Mouse (Mus musculus) bone marrow, adult 2 months (tissue): Measurements from ENCODE around the gene Tmem200a. TPM values are rescaled to one million over a fixed set of nuclear protein-coding genes. Genes with fewer than 3 reads are reported as not detected.

Source experiments
- H3K27ac ChIP-seq: fragments of 200-500 bp; 2 replicates; pipeline ENCODE4 v1.5.1; 2012; ENCODE audit warnings: low read depth, mild to moderate bottlenecking, control low read depth, inconsistent platforms, low read length; ENCODE audit not compliant: control insufficient read depth, poor library complexity, insufficient read depth
- H3K4me1 ChIP-seq: fragments of 200-500 bp; 2 replicates; pipeline ENCODE4 v1.6.1; 2011; ENCODE audit warnings: low read length; ENCODE audit not compliant: control insufficient read depth, insufficient read depth
- H3K4me3 ChIP-seq: fragments of 200-500 bp; replicated peaks from 2 replicates; pipeline ENCODE3; 2011; ENCODE audit warnings: mild to moderate bottlenecking, low read depth, low read length, control low read depth; ENCODE audit not compliant: control insufficient read depth
- CTCF ChIP-seq: fragments of 200-500 bp; IDR thresholded peaks from 2 replicates; pipeline ENCODE4 v1.5.1; 2011; ENCODE audit warnings: low read length, control low read depth; ENCODE audit not compliant: control insufficient read depth, insufficient read depth
- POLR2A ChIP-seq: fragments of 200-500 bp; IDR thresholded peaks from 2 replicates; pipeline ENCODE4 v1.6.1; 2011; ENCODE audit warnings: low read depth, mild to moderate bottlenecking, control low read depth, low read length, borderline replicate concordance; ENCODE audit not compliant: control insufficient read depth
- WGBS: fragments of 180-500 bp; shearing (Covaris S2); methylation state at CpG from one replicate; pipeline ENCODE4 v1.1.7; 2018; 5-methylcytosine and 5-hydroxymethylcytosine counted together
- polyA plus RNA-seq: library from polyadenylated mRNA; stranded (reverse); fragments of >200 nt; gene quantifications from 2 replicates; pipeline ENCODE4 v1.2.4, GENCODE M21; 2011; ENCODE audit warnings: low replicate concordance; ENCODE audit not compliant: missing spikeins, insufficient read depth, insufficient read length

Gene Tmem200a
- polyA plus RNA-seq, 1 experiment: not detected

DNA sequence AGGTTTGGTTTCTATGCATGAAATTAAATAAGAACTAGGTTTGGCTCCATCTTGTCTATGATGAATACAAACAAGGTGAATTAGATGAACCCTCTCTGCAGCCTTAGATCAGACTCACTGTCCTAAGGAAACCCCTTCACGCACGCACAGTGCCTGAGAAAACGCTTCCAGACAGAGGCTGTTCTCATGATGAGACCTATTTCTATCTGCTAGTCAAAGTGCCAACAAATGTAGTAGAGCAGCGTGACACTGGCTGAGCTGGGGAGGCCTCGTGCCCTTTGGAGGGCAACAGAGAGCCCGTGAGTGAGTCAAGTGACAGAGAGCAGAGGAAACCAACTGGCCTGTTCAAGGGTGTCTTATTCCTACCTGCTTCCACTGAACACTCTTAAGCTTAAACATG lies 73.4 kb downstream of the Tmem200a start:
- no peaks in the 10 kb centered on the region for H3K4me1 ChIP-seq
- no peak overlapping the region for H3K27ac ChIP-seq
- 87% methylated on average over 6 of the region's 6 CpGs for WGBS
- TF ChIP-seq CTCF: no peak
- no peak for TF ChIP-seq POLR2A
- no peak overlapping the region for H3K4me3 ChIP-seq

DNA sequence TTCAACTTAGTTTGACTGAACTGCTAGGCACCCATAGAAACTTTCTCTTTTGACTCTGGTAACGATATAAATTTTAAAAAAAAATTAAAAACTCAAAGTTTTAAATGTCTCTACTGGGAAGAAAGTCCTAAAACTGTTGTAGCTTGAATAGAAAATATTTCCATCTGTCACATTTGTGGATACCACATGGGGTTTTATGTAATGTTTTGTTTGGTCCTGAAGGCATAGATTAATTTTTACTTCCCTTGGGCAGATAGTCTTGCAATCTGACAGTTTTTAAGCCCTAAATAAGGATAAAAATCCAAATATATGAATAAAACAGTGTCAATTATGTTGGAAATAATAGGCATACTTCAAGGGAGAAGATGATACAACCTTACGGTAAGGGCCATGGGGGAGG lies 78.0 kb downstream of the Tmem200a start:
- Histone ChIP-seq H3K4me1 (no peaks in the 10 kb centered on the region), H3K27ac (no peak overlapping the region), H3K4me3 (no peak overlapping the region)
- WGBS: 80% methylated on average over 2 of the region's 2 CpGs
- TF ChIP-seq CTCF (no peak), POLR2A (no peak)

- no peak for TF ChIP-seq CTCF
- no peak for TF ChIP-seq POLR2A
- Histone ChIP-seq H3K27ac (no peak overlapping the region), H3K4me1 (no peaks in the 10 kb centered on the region), H3K4me3 (no peak overlapping the region)
- 74% methylated on average over 5 of the region's 5 CpGs for WGBS
These were observed 79.4 kb downstream of the Tmem200a start for GRCm38 (mm10) chr10:25999291-25999930.

- 63% methylated on average over 2 of the region's 2 CpGs for WGBS
- TF ChIP-seq CTCF: no peak
- no peak for TF ChIP-seq POLR2A
These were observed 94.8 kb downstream of the Tmem200a start for GRCm38 (mm10) chr10:25984056-25984455.

GRCm38 (mm10) chr10:25982617-25983016 lies 96.2 kb downstream of the Tmem200a start:
- WGBS: 73% methylated on average over 1 of the region's 1 CpGs
- H3K4me1 ChIP-seq: no peaks in the 10 kb centered on the region
- no peak overlapping the region for H3K27ac ChIP-seq
- no peak for TF ChIP-seq POLR2A
- TF ChIP-seq CTCF: no peak
- no peak overlapping the region for H3K4me3 ChIP-seq

More at GRCm38 (mm10) chr10:25984056-25984455, 94.8 kb downstream of the Tmem200a start:
- Histone ChIP-seq H3K4me3 (no peak overlapping the region), H3K27ac (no peak overlapping the region), H3K4me1 (no peaks in the 10 kb centered on the region)

DNA sequence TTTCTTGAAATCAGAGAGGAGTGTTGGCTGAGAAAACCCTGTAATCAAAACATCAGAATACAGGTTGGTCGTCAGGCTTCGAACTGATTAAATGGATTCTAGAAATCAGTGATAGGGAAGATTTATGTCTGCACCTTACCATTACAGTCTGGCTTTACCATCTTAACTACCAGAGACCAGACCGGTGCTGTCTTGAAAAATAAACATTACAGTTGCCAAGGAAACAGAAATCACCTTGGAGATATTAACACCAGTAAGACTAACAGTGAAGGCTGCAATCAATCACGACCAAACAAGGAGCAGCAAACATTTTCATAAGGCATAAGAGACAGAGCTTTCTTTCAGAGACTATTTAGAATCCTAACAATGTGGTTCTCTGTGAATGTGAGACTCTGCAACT lies 116.0 kb downstream of the Tmem200a start:
- WGBS: 61% methylated on average over 4 of the region's 4 CpGs
- Histone ChIP-seq H3K4me1 (no peaks in the 10 kb centered on the region), H3K4me3 (no peak overlapping the region), H3K27ac (no peak overlapping the region)
- TF ChIP-seq POLR2A (no peak), CTCF (no peak)

GRCm38 (mm10) chr10:25961066-25961465 lies 117.8 kb downstream of the Tmem200a start:
- Histone ChIP-seq H3K4me3 (no peak overlapping the region), H3K4me1 (no peaks in the 10 kb centered on the region), H3K27ac (no peak overlapping the region)
- 68% methylated on average over 2 of the region's 2 CpGs for WGBS
- no peak for TF ChIP-seq CTCF
- no peak for TF ChIP-seq POLR2A

GRCm38 (mm10) chr10:25958762-25959753 lies 119.8 kb downstream of the Tmem200a start:
- H3K4me1 ChIP-seq: no peaks in the 10 kb centered on the region
- no peak overlapping the region for H3K27ac ChIP-seq
- 54% methylated on average over 3 of the region's 3 CpGs for WGBS
- no peak overlapping the region for H3K4me3 ChIP-seq
- TF ChIP-seq POLR2A (no peak), CTCF (no peak)
